Mouse (Mus musculus): ENCODE data around the gene Itgb8.

The Itgb8 gene

GRCm38 (mm10) chr12:119146031-119146430 is 92.6 kb downstream of the Itgb8 start:
- no peak for DNase-seq (ENCODE audit: low spot score in 2 of 2)

- no peak for DNase-seq (ENCODE audit: low spot score in 2 of 2)
Observed at GRCm38 (mm10) chr12:119137946-119138345, 100.7 kb downstream of the Itgb8 start.

DNA sequence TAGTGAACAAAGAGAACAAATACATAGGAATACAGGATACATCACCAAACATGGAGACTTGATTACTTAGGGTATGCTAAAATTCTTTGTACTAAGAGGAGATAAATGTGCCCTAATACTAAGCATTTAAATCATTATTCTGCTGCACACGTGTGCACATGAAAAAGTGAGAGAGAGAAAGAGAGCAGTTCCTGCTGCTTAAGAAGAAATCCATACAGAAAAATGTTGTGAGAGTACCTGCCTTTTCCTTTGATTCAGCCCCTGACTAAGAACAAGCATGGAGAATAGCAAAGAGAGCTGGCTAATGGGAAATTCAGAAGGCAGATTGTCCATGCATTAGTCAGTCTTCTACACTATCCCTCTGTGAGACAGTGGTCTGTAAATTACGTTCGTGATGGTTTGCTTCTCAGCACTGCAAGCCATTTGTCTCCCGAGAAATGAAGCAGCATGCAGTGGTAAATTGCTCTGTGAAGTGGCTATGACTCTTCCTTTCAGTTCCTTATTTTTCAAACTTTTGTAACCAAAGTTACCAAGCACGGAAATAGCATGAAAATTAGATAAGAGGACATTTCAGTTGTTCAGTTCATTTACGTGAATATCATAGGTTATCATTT is 125.0 kb downstream of the Itgb8 start:
- DNase-seq (ENCODE audit: low spot score in 2 of 2), result no peak

GRCm38 (mm10) chr12:119110091-119110490 is 128.5 kb downstream of the Itgb8 start:
- DNase-seq (ENCODE audit: low spot score in 2 of 2), result no peak

Measured in urinary bladder, postnatal 36 days (tissue).